Mouse (Mus musculus): ENCODE measurements at regions not wholly inside any gene's neighbourhood (a gene's known extent, or its start where the extent isn't known, plus 50 kb on each side); places are given as distances from the start of the nearest gene placed in this dataset.

GRCm38 (mm10) chr3:61740088-61740487 lies 374.3 kb upstream of the B430305J03Rik start:
- DNase-seq (ENCODE audit: low spot score in 2 of 2) = no peak

- no peak for DNase-seq (ENCODE audit: low spot score in 2 of 2)
These were observed 372.8 kb upstream of the B430305J03Rik start for GRCm38 (mm10) chr3:61738528-61738927.

DNA sequence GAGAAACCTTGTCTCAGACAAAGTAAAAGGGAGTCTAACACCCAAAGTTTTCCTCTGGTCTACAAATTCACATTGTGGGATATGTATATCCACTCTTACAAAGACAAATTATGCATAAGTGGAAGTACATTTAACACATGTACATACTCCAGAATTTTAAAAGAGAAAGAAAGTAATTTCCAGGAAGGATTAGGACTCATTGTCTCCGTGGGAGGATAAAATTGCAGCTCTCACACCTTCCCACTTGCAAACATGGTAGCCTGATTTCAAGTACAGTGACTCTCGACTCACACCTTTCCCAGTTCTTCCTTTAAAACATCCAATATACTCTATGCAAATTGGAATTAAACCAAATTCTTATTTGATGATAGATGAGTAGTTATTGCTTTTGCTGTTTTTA lies 351.0 kb upstream of the B430305J03Rik start:
- no peak for DNase-seq (ENCODE audit: low spot score in 2 of 2)

DNA sequence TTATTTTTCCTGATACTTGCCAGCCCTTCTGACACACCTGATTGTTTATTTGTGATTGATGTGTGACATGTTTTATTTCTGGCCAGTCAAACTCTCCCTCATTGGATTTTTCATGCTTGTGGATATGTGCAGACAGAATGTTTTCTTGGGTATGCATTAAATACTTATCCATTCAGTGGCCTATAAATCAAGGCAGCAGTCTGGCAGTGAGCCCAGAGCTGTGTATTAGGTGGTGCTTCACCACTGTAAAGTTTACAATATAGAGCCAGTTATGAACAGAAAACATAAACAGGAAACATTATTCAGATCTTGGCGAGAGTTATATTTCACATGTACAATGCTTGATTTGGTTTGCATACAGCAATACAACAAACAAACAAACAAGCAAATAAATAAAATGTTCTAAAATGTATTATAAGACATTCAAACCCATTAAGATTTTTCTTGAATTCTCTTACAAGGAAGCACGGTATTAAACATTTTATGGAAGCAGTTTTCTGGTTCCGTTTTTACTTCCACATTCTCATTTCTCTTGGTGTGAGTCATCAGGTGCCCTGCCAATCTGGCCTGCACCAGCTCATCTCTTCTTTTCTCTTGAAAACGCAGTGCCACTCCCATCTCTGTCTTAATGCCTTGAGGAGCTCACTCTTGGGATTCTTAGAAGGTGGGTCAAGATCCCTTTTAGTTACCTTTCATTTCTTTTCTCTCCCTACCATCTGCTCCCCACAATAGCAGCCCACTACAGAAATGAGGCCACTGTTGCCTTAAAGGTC lies 322.4 kb upstream of the B430305J03Rik start:
- DNase-seq (ENCODE audit: low spot score in 2 of 2) = no peak

DNA sequence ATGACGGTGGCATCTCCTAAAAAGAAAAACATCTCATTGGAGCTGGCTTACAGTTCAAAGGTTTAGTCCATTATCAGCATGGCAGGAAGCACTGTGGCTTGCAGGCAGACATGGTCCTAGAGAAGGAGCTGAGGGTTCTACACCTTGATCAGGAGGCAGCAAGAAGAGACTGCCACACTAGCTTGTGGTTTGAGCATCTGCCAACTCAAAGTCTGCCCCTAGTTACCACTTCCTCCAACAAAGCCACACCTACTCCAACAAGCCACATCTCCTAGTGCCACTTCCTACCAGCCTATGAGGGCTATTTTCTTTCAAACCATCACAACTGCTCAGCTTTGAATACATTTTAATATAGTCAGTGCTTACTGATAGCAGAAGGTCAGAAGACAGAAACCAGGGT lies 305.1 kb upstream of the B430305J03Rik start:
- peak; percentile 9 to 44 for DNase-seq (ENCODE audit: low spot score in 2 of 2)

DNA sequence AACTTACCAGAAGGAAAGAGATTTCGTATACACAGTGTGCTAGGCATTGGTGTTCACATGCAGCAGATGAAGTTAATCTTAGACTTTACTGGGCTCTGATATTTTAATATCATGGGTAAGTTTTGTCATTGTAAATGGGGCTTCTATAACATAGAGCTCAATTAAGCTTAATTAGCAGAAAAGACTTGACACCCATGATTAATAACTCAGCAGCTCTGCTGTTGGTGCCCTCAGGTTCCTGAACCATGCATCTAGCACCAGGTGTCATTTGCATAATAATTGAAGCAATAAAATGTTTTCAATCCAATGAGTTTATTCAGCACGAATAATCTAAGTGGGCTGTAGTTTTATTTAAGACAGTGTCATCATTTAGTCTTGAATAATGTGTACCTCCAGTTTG lies 290.4 kb upstream of the B430305J03Rik start:
- DNase-seq (ENCODE audit: low spot score in 2 of 2) = no peak

- DNase-seq (ENCODE audit: low spot score in 2 of 2) = no peak
These were observed 262.8 kb upstream of the B430305J03Rik start for GRCm38 (mm10) chr3:61628535-61628934.

GRCm38 (mm10) chr3:61628099-61628498 lies 262.3 kb upstream of the B430305J03Rik start:
- DNase-seq (ENCODE audit: low spot score in 2 of 2) = no peak

DNA sequence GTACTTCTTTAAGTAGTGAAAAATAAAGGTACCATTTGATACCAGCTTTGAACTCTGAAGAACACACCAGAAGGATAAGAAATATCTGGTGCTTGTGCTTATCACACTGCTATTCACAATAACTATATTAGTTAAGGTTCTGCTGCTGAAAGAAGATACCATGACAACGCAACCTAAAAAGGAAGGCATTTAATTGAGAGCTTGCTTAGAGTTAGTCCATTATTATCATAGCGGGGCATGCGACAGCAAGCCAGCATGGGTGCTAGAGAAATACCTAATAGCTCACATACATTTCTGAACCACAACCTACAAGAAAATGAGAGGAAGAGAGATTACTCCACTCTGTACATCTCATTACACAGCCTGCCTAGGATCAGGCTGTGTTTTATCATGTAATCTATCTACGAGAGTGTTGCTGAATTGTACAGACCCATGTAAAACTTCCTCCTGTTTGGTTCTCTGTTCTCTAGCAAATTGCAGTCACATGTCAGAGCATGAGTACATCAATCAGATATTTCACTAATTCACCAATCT lies 258.3 kb upstream of the B430305J03Rik start:
- no peak for DNase-seq (ENCODE audit: low spot score in 2 of 2)

GRCm38 (mm10) chr3:61605469-61605868 lies 239.7 kb upstream of the B430305J03Rik start:
- no peak for DNase-seq (ENCODE audit: low spot score in 2 of 2)

- no peak for DNase-seq (ENCODE audit: low spot score in 2 of 2)
These were observed 237.1 kb upstream of the B430305J03Rik start for GRCm38 (mm10) chr3:61602891-61603290.

- DNase-seq (ENCODE audit: low spot score in 2 of 2) = no peak
These were observed 229.8 kb upstream of the B430305J03Rik start for GRCm38 (mm10) chr3:61595574-61595973.

- no peak for DNase-seq (ENCODE audit: low spot score in 2 of 2)
These were observed 226.6 kb upstream of the B430305J03Rik start for GRCm38 (mm10) chr3:61592342-61592741.

- DNase-seq (ENCODE audit: low spot score in 2 of 2) = no peak
These were observed 217.9 kb upstream of the B430305J03Rik start for GRCm38 (mm10) chr3:61583669-61584068.

DNA sequence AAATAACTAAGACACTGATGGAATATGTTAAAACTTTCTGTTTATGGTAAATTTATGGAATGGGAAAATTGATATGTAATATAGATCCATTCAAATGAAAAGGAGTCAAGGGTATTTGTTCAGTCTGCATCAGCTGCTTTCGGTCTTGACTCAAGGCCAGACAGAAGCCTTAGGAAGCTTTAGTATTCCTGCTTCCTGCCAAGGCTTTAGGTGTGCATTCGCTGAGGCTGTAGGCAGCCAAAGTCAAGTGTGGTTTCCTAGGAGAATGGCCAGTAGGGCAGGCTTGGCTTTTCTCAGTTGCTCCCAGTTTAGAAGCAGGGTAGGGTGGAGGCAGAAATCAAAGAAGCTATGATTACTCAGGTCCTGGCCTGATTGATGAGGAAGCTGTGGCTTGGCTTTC lies 217.2 kb upstream of the B430305J03Rik start:
- no peak for DNase-seq (ENCODE audit: low spot score in 2 of 2)

GRCm38 (mm10) chr3:61580252-61580651 lies 214.5 kb upstream of the B430305J03Rik start:
- no peak for DNase-seq (ENCODE audit: low spot score in 2 of 2)

GRCm38 (mm10) chr3:61537113-61537512 lies 171.4 kb upstream of the B430305J03Rik start:
- DNase-seq (ENCODE audit: low spot score in 2 of 2) = no peak

DNA sequence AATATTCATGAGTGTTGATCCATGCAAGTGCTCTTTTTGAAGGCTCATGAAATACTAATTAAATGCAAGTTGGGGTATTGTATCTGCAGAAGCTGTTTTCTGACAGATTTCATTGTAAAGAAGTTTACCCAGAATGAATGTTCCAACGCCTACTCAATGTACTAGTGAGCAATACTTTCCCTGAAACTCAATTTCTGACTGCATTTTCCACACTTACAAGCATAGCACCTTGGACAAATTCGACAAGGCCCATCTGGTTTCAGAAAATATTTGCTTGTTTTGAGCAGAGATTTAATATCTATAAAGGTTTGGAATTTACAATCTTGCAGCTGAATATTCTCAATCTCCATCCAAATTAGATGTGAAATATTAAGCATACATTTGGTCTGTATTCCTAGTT lies 170.0 kb upstream of the B430305J03Rik start:
- DNase-seq (ENCODE audit: low spot score in 2 of 2) = no peak

GRCm38 (mm10) chr3:61503178-61503577 lies 137.4 kb upstream of the B430305J03Rik start:
- DNase-seq (ENCODE audit: low spot score in 2 of 2) = no peak

DNA sequence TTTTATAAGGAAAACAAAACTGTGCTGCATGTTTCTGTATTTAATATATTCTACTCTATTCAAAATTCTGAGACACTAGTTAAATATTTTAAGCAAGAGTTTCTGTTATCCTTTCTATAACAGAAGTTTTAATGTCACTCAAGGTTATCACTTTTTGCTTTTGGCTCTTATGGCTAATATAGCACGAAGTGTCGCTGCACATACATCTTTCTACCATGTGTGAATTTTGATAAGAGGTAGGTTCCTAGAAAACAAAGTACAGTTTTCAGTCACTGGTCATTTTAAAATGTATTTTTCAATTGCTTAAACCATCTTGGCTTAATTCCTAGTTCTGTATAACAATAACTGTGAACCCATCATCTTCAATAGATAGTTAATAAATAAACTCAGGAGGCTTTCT lies 129.1 kb upstream of the B430305J03Rik start:
- no peak for DNase-seq (ENCODE audit: low spot score in 2 of 2)

DNA sequence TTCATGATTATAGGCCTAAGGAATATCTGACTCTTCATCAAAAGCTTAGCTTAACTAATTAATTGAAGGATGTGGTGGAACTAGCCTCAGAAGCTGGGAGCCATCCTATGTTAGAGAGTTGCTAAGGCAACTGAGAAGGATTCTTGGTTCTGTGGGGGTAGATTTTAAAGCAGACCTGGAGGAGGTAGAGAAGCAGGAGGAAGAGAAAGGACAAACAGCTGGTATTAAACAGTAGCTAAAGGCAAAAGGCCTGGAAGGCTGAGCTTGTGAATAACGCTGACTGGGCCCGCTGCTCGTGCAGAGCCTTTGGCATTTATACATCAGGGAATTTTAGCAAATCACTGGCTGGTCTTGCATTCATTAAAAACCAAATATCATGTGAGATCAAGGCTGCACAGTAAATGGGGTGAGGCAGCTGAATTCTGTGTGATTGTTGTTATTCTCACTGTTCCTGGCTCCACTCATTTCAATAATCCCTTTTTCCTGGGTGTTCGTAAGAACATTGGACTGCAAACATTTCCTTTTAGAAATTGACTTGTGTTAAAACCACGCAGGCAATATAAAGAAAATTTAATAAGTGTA lies 121.1 kb upstream of the B430305J03Rik start:
- DNase-seq (ENCODE audit: low spot score in 2 of 2) = no peak

DNA sequence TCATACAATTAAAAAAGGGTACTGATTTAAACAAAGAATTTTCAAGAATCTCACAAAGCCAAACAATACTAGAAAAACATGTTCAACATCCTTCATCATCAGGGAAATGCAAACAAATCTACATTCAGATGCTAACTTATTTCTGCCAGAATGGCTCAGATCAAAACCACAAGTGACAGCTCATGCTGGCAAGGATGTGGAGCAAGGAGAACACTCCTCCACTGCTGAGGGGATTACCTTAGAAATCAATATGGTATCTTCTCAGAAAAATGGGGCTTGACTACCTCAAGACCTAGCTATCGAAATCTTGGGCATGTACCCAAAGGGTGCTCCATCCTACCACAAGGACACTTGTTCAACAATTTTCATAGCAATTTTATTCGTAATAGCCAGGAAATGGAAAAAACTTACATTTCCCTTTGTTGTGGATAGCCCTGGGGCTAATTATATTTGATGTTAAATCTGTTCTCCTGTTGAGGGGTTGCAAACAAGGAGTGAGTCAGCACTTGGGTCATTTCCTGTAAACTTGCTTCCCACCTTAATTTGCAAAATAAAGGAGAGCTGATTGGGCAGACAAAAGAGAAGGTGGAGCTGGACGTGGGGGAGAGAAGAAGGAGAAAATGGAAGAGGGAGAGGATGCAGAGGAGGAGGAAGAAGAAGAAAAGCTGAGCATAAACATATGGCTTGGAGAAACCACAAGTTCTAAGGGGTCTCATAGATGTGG lies 113.3 kb upstream of the B430305J03Rik start:
- no peak for DNase-seq (ENCODE audit: low spot score in 2 of 2)

DNA sequence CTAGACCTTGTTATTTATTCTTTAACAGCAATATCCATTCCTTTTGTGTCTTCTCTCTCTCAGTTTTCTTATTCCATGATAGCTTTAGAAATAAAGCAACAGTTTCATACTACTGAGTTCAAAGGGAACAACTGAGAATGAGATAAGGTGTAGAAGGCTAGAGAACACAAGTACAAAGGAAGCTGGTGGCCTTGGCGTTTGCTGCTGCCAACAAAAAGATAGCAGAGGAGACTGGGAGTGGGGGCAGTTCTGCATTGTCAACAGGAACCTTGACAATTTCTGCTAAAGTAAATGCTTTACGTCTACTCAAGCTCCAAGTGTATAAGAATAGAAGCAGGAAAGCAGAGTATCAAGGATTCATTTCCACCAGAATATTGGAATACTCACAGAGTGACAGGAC lies 109.3 kb upstream of the B430305J03Rik start:
- DNase-seq (ENCODE audit: low spot score in 2 of 2) = no peak

Measured in natural killer cell, adult 2 months (primary cell).